ENCODE assay signal across 26 mouse cellular contexts in the genomic region with DNA sequence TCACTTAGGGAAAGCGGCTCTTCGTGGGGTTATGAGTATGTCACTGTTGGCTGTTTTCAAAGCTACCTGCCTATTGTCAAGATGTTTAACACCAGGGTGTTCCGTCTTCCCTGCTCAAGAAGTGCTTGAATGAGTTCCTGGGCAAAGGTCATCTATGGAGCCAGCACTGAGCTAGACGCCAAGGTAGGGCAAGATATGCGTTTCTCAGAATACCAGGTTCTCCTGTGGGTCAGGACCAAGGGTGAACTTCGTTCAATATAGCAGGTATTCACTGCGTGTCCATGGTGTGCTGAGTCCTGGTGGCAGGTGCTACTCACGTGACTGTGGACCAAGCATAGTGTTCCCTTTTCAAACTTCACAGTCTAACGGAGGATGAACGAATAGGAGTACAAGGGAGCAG. TPM values are rescaled to one million over a fixed set of nuclear protein-coding genes. Genes with fewer than 3 reads are reported as not detected.
DNase-seq lines count a peak whose midpoint lies in the region; ATAC-seq lines count a peak whose summit lies in the region.
"Had no signal": no experiment of that assay in that cellular context is flagged by ENCODE, and none has a peak within 500 bp of the region (broad histone marks: within the 10 kb centered on the region; RNA-seq: fewer than 3 reads in every experiment).

No protein-coding gene starts in this region.

- peaks cover 56% of the 10 kb centered on the region for H3K4me1 ChIP-seq in megakaryocyte, embryonic 14.5 days
- peaks cover 24% of the 10 kb centered on the region for H3K4me1 ChIP-seq in liver, embryonic 16.5 days (ENCODE audit: control insufficient read depth, low read depth, low read length)

- H3K9me3 ChIP-seq in megakaryocyte, embryonic 14.5 days, result peaks cover 7% of the 10 kb centered on the region
- no peaks in the 10 kb centered on the region for H3K9me3 ChIP-seq in liver, embryonic 16.5 days (replicated peaks; ENCODE audit: control insufficient read depth, low read length)
- H3K9me3 ChIP-seq: embryonic facial prominence, embryonic 15.5 days; forebrain, embryonic 10.5 days; heart, embryonic 12.5 days; hindbrain, embryonic 10.5 days; limb, embryonic 13.5 days; midbrain, embryonic 15.5 days; neural tube, embryonic 13.5 days had no signal

- no peak for ATAC-seq in megakaryocyte, adult 5-6 weeks (ENCODE audit: poor library complexity, severe bottlenecking)
- ATAC-seq in liver, embryonic 16.5 days (ENCODE audit: low read depth), result no peak
- ATAC-seq: hindbrain, embryonic 16.5 days; midbrain, embryonic 15.5 days had no signal

- peaks cover 22% of the 10 kb centered on the region for H3K36me3 ChIP-seq in megakaryocyte, embryonic 14.5 days (replicated peaks; ENCODE audit: low read length)
- peaks cover 9% of the 10 kb centered on the region for H3K36me3 ChIP-seq in liver, embryonic 16.5 days (ENCODE audit: control insufficient read depth, insufficient read depth)
- H3K36me3 ChIP-seq: embryonic facial prominence, embryonic 15.5 days; forebrain, embryonic 10.5 days; heart, embryonic 12.5 days; hindbrain, embryonic 10.5 days; midbrain, embryonic 15.5 days had no signal

- H3K4me3 ChIP-seq in megakaryocyte, embryonic 14.5 days (replicated peaks), result peak overlapping the region; percentile 50
- H3K4me3 ChIP-seq in liver, embryonic 16.5 days (ENCODE audit: low read depth, low read length), result peak overlapping the region; percentile 70
- H3K4me3 ChIP-seq: embryonic facial prominence, embryonic 15.5 days; forebrain, embryonic 10.5 days; heart, embryonic 12.5 days; hindbrain, embryonic 10.5 days; layer of hippocampus, adult 2 months; limb, embryonic 13.5 days; midbrain, embryonic 15.5 days; neural tube, embryonic 13.5 days had no signal

- H3K4me2 ChIP-seq in liver, embryonic 16.5 days (ENCODE audit: low read depth, low read length), result peak overlapping the region; percentile 53
- H3K4me2 ChIP-seq: embryonic facial prominence, embryonic 15.5 days; heart, embryonic 12.5 days; limb, embryonic 13.5 days; midbrain, embryonic 15.5 days; neural tube, embryonic 13.5 days had no signal

- H3K27me3 ChIP-seq in megakaryocyte, embryonic 14.5 days (replicated peaks), result no peaks in the 10 kb centered on the region
- H3K27me3 ChIP-seq in liver, embryonic 16.5 days (ENCODE audit: control insufficient read depth, insufficient read depth, low read depth, low read length), result no peaks in the 10 kb centered on the region
- H3K27me3 ChIP-seq: embryonic facial prominence, embryonic 15.5 days; heart, embryonic 12.5 days; limb, embryonic 13.5 days; midbrain, embryonic 15.5 days had no signal

- no peak overlapping the region for H3K27ac ChIP-seq in liver, embryonic 16.5 days (ENCODE audit: low read length)
- H3K27ac ChIP-seq: embryonic facial prominence, embryonic 15.5 days; forebrain, embryonic 10.5 days; hindbrain, embryonic 10.5 days; layer of hippocampus, adult 2 months; limb, embryonic 13.5 days; midbrain, embryonic 15.5 days; neural tube, embryonic 13.5 days had no signal

- WGBS in liver, embryonic 16.5 days (ENCODE audit: insufficient replicate concordance), result 89% methylated on average over 10 of the region's 10 CpGs

- DNase-seq in kidney, adult 18-20 months, result peak; percentile 22
- no peak for DNase-seq in kidney, postnatal 4 days
- DNase-seq in right cerebral cortex, postnatal 36 days (ENCODE audit: low spot score in 2 of 2), result no peak
- no peak for DNase-seq in left cerebral cortex, adult 18-20 months (ENCODE audit: low spot score in 2 of 2)
- DNase-seq: adrenal gland, postnatal 25 days; cerebellum, adult 9-11 months; gastrocnemius, postnatal 25 days; heart, adult 18-20 months; heart, postnatal 10 days; lung, embryonic 14.5 days; lung, postnatal 36 days; right cerebral cortex, postnatal 4 days; thymus, postnatal 14 days had no signal

- 0 out of 2 replicates have a peak overlapping the region, but pooled peaks have one; percentile 11 for H3K9ac ChIP-seq in liver, embryonic 16.5 days (ENCODE audit: low read depth, low read length)
- H3K9ac ChIP-seq: embryonic facial prominence, embryonic 15.5 days; heart, embryonic 12.5 days; limb, embryonic 13.5 days; lung, embryonic 14.5 days; midbrain, embryonic 15.5 days; neural tube, embryonic 13.5 days had no signal

RNA-seq across cellular contexts. Expression of a gene that starts 3.7 kb away (rescaled TPM):
- 0.71 and 1.4 TPM in 2 replicates for polyA plus RNA-seq in megakaryocyte, embryonic 14.5 days (2012; ENCODE audit: insufficient read depth, low replicate concordance)
- total RNA-seq in megakaryocyte, adult 5-6 weeks (2015), result 13.3 and 14.8 TPM in 2 replicates
- total RNA-seq in megakaryocyte, adult 5-6 weeks (2017), result 3.9 and 4.9 TPM in 2 replicates
- 9.4 and 10.2 TPM in 2 replicates for polyA plus RNA-seq in liver, embryonic 16.5 days (2015; fragmentation: Nextera tagmentation; extraction: Ambion mirVana)
- 1 to 10 TPM; 3.5 to 3.6 TPM for total RNA-seq in left cerebral cortex, adult 18-20 months (2021)

RNA-seq across cellular contexts. Expression of a gene that starts 26.0 kb away (rescaled TPM):
- 1.5 and 6.1 TPM in 2 replicates for polyA plus RNA-seq in megakaryocyte, embryonic 14.5 days (2012; ENCODE audit: insufficient read depth, low replicate concordance)
- total RNA-seq in megakaryocyte, adult 5-6 weeks (2015), result 89.9 and 91.2 TPM in 2 replicates
- total RNA-seq in megakaryocyte, adult 5-6 weeks (2017), result 49.6 and 51.4 TPM in 2 replicates
- 16.1 and 17.8 TPM in 2 replicates for polyA plus RNA-seq in liver, embryonic 16.5 days (2015; fragmentation: Nextera tagmentation; extraction: Ambion mirVana)
- 10 to 100 TPM; 29.6 to 31.1 TPM for total RNA-seq in left cerebral cortex, adult 18-20 months (2021)

RNA-seq across cellular contexts. Expression of a gene that starts 37.3 kb away (rescaled TPM):
- polyA plus RNA-seq in megakaryocyte, embryonic 14.5 days (2012; ENCODE audit: insufficient read depth, low replicate concordance), result not detected in 2 replicates
- total RNA-seq in megakaryocyte, adult 5-6 weeks (2015), result not detected in 2 replicates
- not detected in 2 replicates for total RNA-seq in megakaryocyte, adult 5-6 weeks (2017)
- 0.36 and 0.92 TPM in 2 replicates for polyA plus RNA-seq in liver, embryonic 16.5 days (2015; fragmentation: Nextera tagmentation; extraction: Ambion mirVana)
- 10 to 100 TPM; 17.3 to 20.7 TPM for total RNA-seq in left cerebral cortex, adult 18-20 months (2021)
- total RNA-seq: common myeloid progenitor, adult 5-6 weeks had no signal

RNA-seq across cellular contexts. Expression of a gene that starts 55.0 kb away (rescaled TPM):
- 96.9 and 191 TPM in 2 replicates for polyA plus RNA-seq in megakaryocyte, embryonic 14.5 days (2012; ENCODE audit: insufficient read depth, low replicate concordance)
- total RNA-seq in megakaryocyte, adult 5-6 weeks (2015), result 128 and 155 TPM in 2 replicates
- total RNA-seq in megakaryocyte, adult 5-6 weeks (2017), result 225 and 237 TPM in 2 replicates
- polyA plus RNA-seq in liver, embryonic 16.5 days (2015; fragmentation: Nextera tagmentation; extraction: Ambion mirVana), result 144 and 171 TPM in 2 replicates
- 100 to 1,000 TPM; 232 to 247 TPM for total RNA-seq in left cerebral cortex, adult 18-20 months (2021)

Comparison
In these comparisons a context has a peak if more than half of its experiments do, and no peak if none do; other contexts are left out.
1. RNA of a gene that starts 37.3 kb away (total RNA-seq): 17.3 to 20.7 TPM in left cerebral cortex, adult 18-20 months; not detected in megakaryocyte, adult 5-6 weeks; every median in the first group is over 10 times any median in the second.